Mouse (Mus musculus) C2C12 (cell line): ENCODE results near the gene Pfkp.

Experiments
- CEBPB ChIP-seq: IDR thresholded peaks from one replicate; pipeline ENCODE4 v1.6.1; 2011; ENCODE audit warnings: low read depth, mild to moderate bottlenecking, control low read depth, moderate library complexity
- CTCF ChIP-seq: IDR thresholded peaks from one replicate; pipeline ENCODE4 v1.5.1; 2011; ENCODE audit not compliant: control insufficient read depth, insufficient read depth, insufficient read length
- MAX ChIP-seq: IDR thresholded peaks from one replicate; pipeline ENCODE4 v1.6.1; 2011; ENCODE audit warnings: mild to moderate bottlenecking, control low read depth
- USF1 ChIP-seq: IDR thresholded peaks from one replicate; pipeline ENCODE4 v1.6.1; 2011; ENCODE audit warnings: low read depth, mild to moderate bottlenecking, control low read depth, moderate library complexity

DNA sequence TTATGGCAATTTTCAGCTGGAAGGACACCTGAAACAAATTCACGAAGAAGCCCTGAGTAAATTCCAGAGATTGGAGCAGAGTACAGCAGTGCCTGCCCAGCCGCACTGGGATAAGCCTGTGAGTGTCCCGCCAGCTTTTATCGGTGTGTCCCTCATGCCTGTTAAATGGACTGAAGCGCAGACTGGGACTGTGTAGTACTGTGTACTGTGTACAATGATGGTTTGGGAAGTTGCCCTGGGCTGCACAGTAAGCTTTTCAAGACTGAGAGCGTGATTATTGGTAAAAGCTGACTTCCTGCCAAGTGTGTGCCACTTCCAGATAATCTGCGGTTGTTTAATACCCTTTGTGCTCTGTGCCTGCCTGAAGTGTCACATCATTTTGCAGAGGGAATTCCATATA lies 90.8 kb downstream of the Pfkp start:
- TF ChIP-seq CTCF (no peak), MAX (no peak), USF1 (no peak), CEBPB (no peak)
